ENCODE assay signal across 7 mouse cellular contexts in genomic region chr8:107572497-107572896, GRCm38 (mm10). TPM values are rescaled to one million over a fixed set of nuclear protein-coding genes. Genes with fewer than 3 reads are reported as not detected.
A peak's percentile ranks its signal among the peaks of the same experiment; 100 is the strongest.
DNase-seq lines count a peak whose midpoint lies in the region; ATAC-seq and TF ChIP-seq lines count a peak whose summit lies in the region.

No protein-coding gene starts in this region.

- H3K4me3 ChIP-seq in ES-E14 (ENCODE audit: insufficient read depth in 1 of 2, low read depth in 1 of 2, low read length in 2 of 2, poor library complexity in 1 of 2, severe bottlenecking in 1 of 2) = no peak overlapping the region
- H3K4me3 ChIP-seq in kidney, postnatal 0 days (replicated peaks; ENCODE audit: low read depth, low read length) = no peak overlapping the region
- H3K4me3 ChIP-seq in lung, embryonic 14.5 days (ENCODE audit: low read depth, low read length) = no peak overlapping the region

- H3K27ac ChIP-seq in ES-E14 (ENCODE audit: insufficient read depth, low read depth, low read length, poor library complexity, severe bottlenecking) = no peak overlapping the region
- no peak overlapping the region for H3K27ac ChIP-seq in kidney, postnatal 0 days
- no peak overlapping the region for H3K27ac ChIP-seq in lung, embryonic 14.5 days (ENCODE audit: low read depth)

- WGBS in kidney, postnatal 0 days = 56% methylated on average over 4 of the region's 4 CpGs
- 56% methylated on average over 4 of the region's 4 CpGs for WGBS in lung, embryonic 14.5 days

- H3K9ac ChIP-seq in ES-E14 (ENCODE audit: insufficient read depth, low read depth, low read length, poor library complexity, severe bottlenecking) = no peak overlapping the region
- H3K9ac ChIP-seq in kidney, postnatal 0 days (ENCODE audit: low read depth, low read length) = no peak overlapping the region
- H3K9ac ChIP-seq in lung, embryonic 14.5 days = no peak overlapping the region

- no peaks in the 10 kb centered on the region for H3K9me3 ChIP-seq in ES-E14 (ENCODE audit: control insufficient read depth, insufficient read depth, low read depth, low read length)
- H3K9me3 ChIP-seq in kidney, postnatal 0 days (replicated peaks; ENCODE audit: low read length) = no peaks in the 10 kb centered on the region
- H3K9me3 ChIP-seq in lung, embryonic 14.5 days (ENCODE audit: low read depth, low read length) = no peaks in the 10 kb centered on the region

- in situ Hi-C loops in ES-E14 (cut with MboI; ENCODE audit: low sequenced_read_pairs in 2 of 2, unreplicated experiment in 2 of 2) = loop anchor here in 1 of 2 experiments (10.0 kb wide), 1 partner anchor 128 kb away; no protein-coding TSS in a partner anchor

- intact Hi-C loops in gastrocnemius, postnatal 14 days (cut with DNase I; ENCODE audit: low total_unique reads) = no loop called here

- H3K27me3 ChIP-seq in kidney, postnatal 0 days (ENCODE audit: insufficient read depth, low read length) = no peaks in the 10 kb centered on the region
- no peaks in the 10 kb centered on the region for H3K27me3 ChIP-seq in lung, embryonic 14.5 days (ENCODE audit: insufficient read depth, low read length)

- DNase-seq in CD4-positive helper T cell, adult 2 months (ENCODE audit: low read depth, low spot score) = peak; percentile 64
- peak; percentile 75 for DNase-seq in ES-E14 (ENCODE audit: low read depth, low spot score)
- peak; percentile 28 to 50 for DNase-seq in cerebellum, adult 18-20 months
- DNase-seq in gastrocnemius, postnatal 14 days = peak; percentile 79
- peak; percentile 68 for DNase-seq in kidney, postnatal 0 days (ENCODE audit: low spot score)
- DNase-seq in lung, embryonic 14.5 days = peak; percentile 83
- DNase-seq in spleen, adult 18-20 months = peak; percentile 41 to 79

- peaks cover 0 to 4% of the 10 kb centered on the region in 2 experiments; a peak in 1 of 4 replicates for H3K4me1 ChIP-seq in ES-E14 (ENCODE audit: control insufficient read depth in 2 of 2, insufficient read depth in 2 of 2, low read length in 2 of 2, poor library complexity in 1 of 2)
- H3K4me1 ChIP-seq in kidney, postnatal 0 days (replicated peaks; ENCODE audit: insufficient read depth, low read length) = no peaks in the 10 kb centered on the region
- no peaks in the 10 kb centered on the region for H3K4me1 ChIP-seq in lung, embryonic 14.5 days (ENCODE audit: insufficient read depth)

- no peaks in the 10 kb centered on the region for H3K36me3 ChIP-seq in ES-E14 (ENCODE audit: control insufficient read depth, insufficient read depth, low read length, poor library complexity, severe bottlenecking)
- H3K36me3 ChIP-seq in kidney, postnatal 0 days (ENCODE audit: insufficient read depth, low read length) = no peaks in the 10 kb centered on the region
- H3K36me3 ChIP-seq in lung, embryonic 14.5 days (ENCODE audit: insufficient read depth) = no peaks in the 10 kb centered on the region

- no peak overlapping the region for H3K4me2 ChIP-seq in kidney, postnatal 0 days (ENCODE audit: low read length)
- H3K4me2 ChIP-seq in lung, embryonic 14.5 days = no peak overlapping the region

- TF ChIP-seq CTCF in kidney, postnatal 0 days (IDR thresholded peaks at IDR 0.05; ENCODE audit: low read depth) = peak; percentile 80
- TF ChIP-seq CTCF in lung, embryonic 14.5 days (IDR thresholded peaks at IDR 0.05; ENCODE audit: low read depth) = peak; percentile 89

- ATAC-seq in kidney, postnatal 0 days (replicated peaks; ENCODE audit: low FRiP score, low read depth) = peak; percentile 41; the same call in 1 of the 2 replicates
- peak; percentile 33; the same call in 1 of the 2 replicates for ATAC-seq in lung, embryonic 14.5 days (ENCODE audit: insufficient read depth)

TF ChIP-seq in ES-E14, 5 proteins besides CTCF, POLR2A, EP300 and RAD21:
- TF ChIP-seq ZC3H11A (IDR thresholded peaks at IDR 0.05; ENCODE audit: borderline replicate concordance, low read depth, low read length) = peak; percentile 74
- TF ChIP-seq CHD2 (IDR thresholded peaks at IDR 0.05; ENCODE audit: low read depth, low read length) = no peak

RNA-seq across cellular contexts. Expression of gene Psmd7, which starts 15.8 kb away (rescaled TPM):
- 125 and 150 TPM in 2 replicates for total RNA-seq in ES-E14 (2012; rRNA removed)
- 100 to 1,000 TPM; 108 to 121 TPM for total RNA-seq in gastrocnemius, postnatal 14 days (2021)
- polyA plus RNA-seq in kidney, postnatal 0 days (2015; fragmentation: Nextera tagmentation; extraction: Ambion mirVana) = 191 and 204 TPM in 2 replicates
- 260 and 269 TPM in 2 replicates for polyA plus RNA-seq in lung, embryonic 14.5 days (2014; fragmentation: Nextera tagmentation; extraction: Ambion mirVana)
